Mouse (Mus musculus) heart, postnatal 10 days (tissue): ENCODE results near the gene Gpr85. TPM values are rescaled to one million over a fixed set of nuclear protein-coding genes. Genes with fewer than 3 reads are reported as not detected.
A peak's percentile ranks its signal among the peaks of the same experiment; 100 is the strongest.

Experiments used
- DNase-seq, 2 experiments: peaks; one replicate each; pipeline ENCODE4 v3.0.0; 2021
- intact Hi-C: fragments of 180-260 bp; cut with DNase I; formaldehyde crosslinking; loops from one replicate; pipeline ENCODE4 v1.15.1; 2025
- total RNA-seq, 2 experiments: library from RNA; stranded (reverse); gene quantifications; 2 replicates each; pipeline ENCODE4 v1.2.3; 2021

Gpr85 gene
- total RNA-seq, 2 experiments from 2014 or later = 0.40 to 0.45 TPM

DNA sequence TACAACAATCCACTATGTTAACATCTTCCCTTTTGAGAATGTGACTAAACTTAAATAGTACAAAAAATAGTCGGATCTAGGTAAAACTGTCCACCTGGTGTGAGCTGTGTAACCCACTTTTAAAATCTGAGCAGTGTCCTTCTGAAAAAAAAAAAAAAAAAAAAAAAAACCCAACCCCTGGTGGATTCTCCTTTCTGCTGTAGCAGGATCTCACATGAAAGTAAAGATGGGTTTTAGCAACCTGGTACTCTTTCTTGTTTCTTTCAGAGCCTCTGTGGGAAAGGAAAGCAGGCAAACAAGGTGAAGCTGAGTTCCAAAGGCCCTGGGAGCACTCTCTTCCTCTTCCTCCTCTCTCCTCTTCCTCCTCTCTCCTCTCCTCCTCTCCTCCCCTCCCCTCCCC, 10.9 kb downstream of the Gpr85 start:
- no peak for DNase-seq
- intact Hi-C loops = no loop called here

DNA sequence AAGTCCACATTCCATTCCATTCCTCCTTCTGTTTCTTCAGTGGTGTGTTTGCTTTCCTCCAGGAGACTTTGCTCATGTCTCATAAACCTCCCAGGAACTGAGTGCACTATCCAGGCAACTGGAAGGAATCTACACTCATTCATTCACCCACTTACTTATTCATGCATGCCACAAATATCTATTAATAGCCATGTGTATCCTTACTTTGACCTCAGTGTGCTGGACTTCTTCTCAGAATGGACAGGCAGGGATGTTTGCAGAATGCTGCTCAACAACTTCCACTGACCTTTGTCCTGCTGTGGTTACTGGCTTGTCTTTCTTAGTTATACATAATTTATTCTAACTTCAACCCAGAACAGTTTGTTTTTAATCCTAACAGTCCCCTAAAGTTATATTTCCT, 23.1 kb downstream of the Gpr85 start:
- intact Hi-C loops = no loop called here
- DNase-seq = no peak

DNA sequence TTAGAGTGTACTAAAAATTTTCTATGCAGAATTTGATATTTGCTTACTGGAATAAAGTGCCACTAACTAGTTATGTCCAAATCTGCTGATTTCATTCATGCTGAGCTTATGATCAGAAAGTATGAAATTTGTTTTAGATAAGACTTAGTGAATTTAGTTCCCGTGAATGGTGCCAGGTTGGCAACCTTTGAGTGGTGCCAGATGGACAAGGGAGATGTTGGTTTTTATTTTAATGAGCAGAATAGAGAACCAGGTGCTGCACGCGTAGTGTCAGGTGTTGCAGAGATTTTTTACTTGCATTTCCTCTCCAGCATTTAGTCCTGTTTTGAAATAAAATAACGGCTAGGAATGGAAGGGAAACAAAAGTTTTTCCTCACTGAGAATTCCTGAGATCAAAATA, 27.6 kb downstream of the Gpr85 start:
- DNase-seq = no peak
- intact Hi-C loops = no loop called here

DNA sequence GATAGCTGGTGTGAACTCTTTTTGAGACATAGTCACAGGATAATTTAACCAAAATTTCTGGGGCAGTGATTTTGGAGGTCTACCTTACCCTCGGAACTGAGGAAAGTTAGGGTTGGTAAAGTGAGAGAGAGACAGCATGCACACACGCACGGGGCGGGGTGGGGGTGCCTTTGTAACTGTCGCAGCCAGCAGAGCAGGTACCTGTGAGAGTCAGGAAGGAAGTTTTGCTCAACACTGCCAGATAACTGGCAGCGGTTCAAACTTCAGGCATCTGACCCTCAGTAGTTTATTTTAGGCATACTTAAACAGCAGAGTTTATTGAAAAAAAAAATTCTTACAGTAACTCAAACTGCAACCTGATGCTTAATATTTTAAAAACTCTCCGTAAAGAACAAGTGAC, 39.7 kb downstream of the Gpr85 start:
- intact Hi-C loops = no loop called here
- peak in 1 of 2 experiments; percentile 6 for DNase-seq

DNA sequence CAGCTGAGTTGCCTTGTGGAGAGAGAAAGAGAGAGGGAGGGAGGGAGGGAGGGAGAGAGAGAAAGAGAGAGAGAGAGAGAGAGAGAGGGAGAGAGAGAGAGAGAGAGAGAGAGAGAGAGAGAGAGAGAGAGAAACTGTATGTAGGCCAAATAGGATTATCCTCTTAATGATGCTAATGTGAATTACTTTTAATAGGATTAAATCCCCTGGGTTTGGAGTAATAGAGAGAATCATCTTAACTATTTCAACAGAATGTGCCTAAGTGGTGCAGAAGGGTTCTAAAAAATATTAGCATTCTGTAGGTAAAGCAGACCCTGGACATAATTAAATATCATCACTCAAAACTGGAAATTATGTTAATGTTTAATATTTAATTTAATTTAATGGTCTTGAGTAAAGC, 42.4 kb downstream of the Gpr85 start:
- no peak for DNase-seq
- intact Hi-C loops = no loop called here

Other genes with a start within 250 kb of the Gpr85 start
- 10 to 100 TPM; 23.9 to 25.4 TPM for gene Tmem168, start 231.8 kb downstream of the Gpr85 start, total RNA-seq
- 10 to 100 TPM; 10.4 to 11.2 TPM for gene Bmt2, start 162.0 kb downstream of the Gpr85 start, total RNA-seq
- gene 2610001J05Rik, start 31.6 kb upstream of the Gpr85 start, total RNA-seq = 10 to 100 TPM; 47.5 to 51.9 TPM